Mouse (Mus musculus) lung, adult 2 months (tissue): ENCODE results near the gene Cela2a.
"Not testable (repeated sequence)": the region's sequence is repeated elsewhere in the genome, so short reads cannot be mapped to it uniquely, and the experiment has no call there.

ENCODE experiments used
- CTCF ChIP-seq: fragments of 200-500 bp; IDR thresholded peaks from 2 replicates; pipeline ENCODE4 v1.5.1; 2011; ENCODE audit warnings: mild to moderate bottlenecking, low read length, control low read depth; ENCODE audit not compliant: insufficient read depth
- POLR2A ChIP-seq: fragments of 200-500 bp; IDR thresholded peaks from 2 replicates; pipeline ENCODE4 v1.6.1; 2011; ENCODE audit warnings: low read depth, mild to moderate bottlenecking, control low read depth, low read length, borderline replicate concordance; ENCODE audit errors: extremely low read depth

- TF ChIP-seq POLR2A, CTCF: not testable (repeated sequence)
Measured at GRCm38 (mm10) chr4:141773019-141773418, 52.9 kb downstream of the Cela2a start.
